Mouse (Mus musculus): ENCODE results near the gene Spsb4.
A peak's percentile ranks its signal among the peaks of the same experiment; 100 is the strongest.

Spsb4 gene

GRCm38 (mm10) chr9:97013698-97014097, 4.9 kb downstream of the Spsb4 start:
- no peak for DNase-seq

GRCm38 (mm10) chr9:97013153-97013552, 5.5 kb downstream of the Spsb4 start:
- DNase-seq = no peak

- peak in 1 of 2 experiments; percentile 39 for DNase-seq
These were observed 7.0 kb downstream of the Spsb4 start for GRCm38 (mm10) chr9:97011454-97012195.

GRCm38 (mm10) chr9:97010447-97010846, 8.2 kb downstream of the Spsb4 start:
- DNase-seq = no peak

- DNase-seq = no peak
These were observed 13.9 kb downstream of the Spsb4 start for GRCm38 (mm10) chr9:97004726-97005125.

- DNase-seq = no peak
These were observed 15.5 kb downstream of the Spsb4 start for GRCm38 (mm10) chr9:97003173-97003572.

GRCm38 (mm10) chr9:97002654-97003053, 16.0 kb downstream of the Spsb4 start:
- no peak for DNase-seq

- no peak for DNase-seq
These were observed 16.6 kb downstream of the Spsb4 start for GRCm38 (mm10) chr9:97002025-97002424.

- no peak for DNase-seq
These were observed 17.2 kb downstream of the Spsb4 start for GRCm38 (mm10) chr9:97001458-97001857.

- no peak for DNase-seq
These were observed 22.9 kb downstream of the Spsb4 start for GRCm38 (mm10) chr9:96995717-96996116.

GRCm38 (mm10) chr9:96994733-96995132, 23.9 kb downstream of the Spsb4 start:
- DNase-seq = no peak

GRCm38 (mm10) chr9:96991118-96991517, 27.5 kb downstream of the Spsb4 start:
- peak in 1 of 2 experiments; percentile 19 for DNase-seq

GRCm38 (mm10) chr9:96989389-96989990, 29.2 kb downstream of the Spsb4 start:
- DNase-seq = peak in 1 of 2 experiments; percentile 46

- peak in 1 of 2 experiments; percentile 15 for DNase-seq
These were observed 31.7 kb downstream of the Spsb4 start for GRCm38 (mm10) chr9:96986797-96987473.

GRCm38 (mm10) chr9:96984034-96984433, 34.6 kb downstream of the Spsb4 start:
- no peak for DNase-seq

GRCm38 (mm10) chr9:96982940-96983339, 35.7 kb downstream of the Spsb4 start:
- no peak for DNase-seq

GRCm38 (mm10) chr9:96982351-96982750, 36.3 kb downstream of the Spsb4 start:
- no peak for DNase-seq

GRCm38 (mm10) chr9:96981836-96982235, 36.8 kb downstream of the Spsb4 start:
- no peak for DNase-seq

GRCm38 (mm10) chr9:96981121-96981520, 37.5 kb downstream of the Spsb4 start:
- no peak for DNase-seq

GRCm38 (mm10) chr9:96980037-96980997, 38.3 kb downstream of the Spsb4 start:
- no peak for DNase-seq

- no peak for DNase-seq
These were observed 39.1 kb downstream of the Spsb4 start for GRCm38 (mm10) chr9:96979417-96980030.

- no peak for DNase-seq
These were observed 40.4 kb downstream of the Spsb4 start for GRCm38 (mm10) chr9:96978147-96978782.

All from lung, postnatal 4 days (tissue).